Mouse (Mus musculus) heart, embryonic 13.5 days (tissue): ENCODE measurements around the gene Vps53. TPM values are rescaled to one million over a fixed set of nuclear protein-coding genes. Genes with fewer than 3 reads are reported as not detected.
A peak's percentile ranks its signal among the peaks of the same experiment; 100 is the strongest.

Experiments
- ATAC-seq: fragments of 200-750 bp; cut with Nextera tagmentation; 2 replicates; pipeline ENCODE4 v1.8.0; 2017; ENCODE audit warnings: moderate TSS enrichment; ENCODE audit not compliant: insufficient number of reproducible peaks, low FRiP score, low TSS enrichment; ENCODE audit errors: extremely low read depth
- H3K27ac ChIP-seq: fragments of 300-500 bp; sonication (generic); replicated peaks from 2 replicates; pipeline ENCODE4 v1.5.1; 2015; ENCODE audit warnings: moderate library complexity, mild to moderate bottlenecking, inconsistent platforms
- H3K27me3 ChIP-seq: fragments of 300-500 bp; sonication (generic); replicated peaks from 2 replicates; pipeline ENCODE4 v1.6.1; 2015; ENCODE audit warnings: mild to moderate bottlenecking, inconsistent platforms
- H3K36me3 ChIP-seq: fragments of 300-500 bp; sonication (generic); 2 replicates; pipeline ENCODE4 v1.6.1; 2015; ENCODE audit warnings: mild to moderate bottlenecking, inconsistent platforms
- H3K4me1 ChIP-seq: fragments of 300-500 bp; sonication (generic); 2 replicates; pipeline ENCODE4 v1.6.1; 2015; ENCODE audit warnings: inconsistent platforms
- H3K4me2 ChIP-seq: fragments of 300-500 bp; sonication (generic); 2 replicates; pipeline ENCODE4 v1.6.1; 2015; ENCODE audit warnings: inconsistent platforms, mild to moderate bottlenecking, moderate library complexity
- H3K4me3 ChIP-seq: fragments of 300-500 bp; sonication (generic); 2 replicates; pipeline ENCODE4 v1.5.1; 2015; ENCODE audit warnings: moderate library complexity, mild to moderate bottlenecking, inconsistent platforms
- H3K9ac ChIP-seq: fragments of 300-500 bp; sonication (generic); 2 replicates; pipeline ENCODE4 v1.6.1; 2015; ENCODE audit warnings: inconsistent platforms, mild to moderate bottlenecking, moderate library complexity
- H3K9me3 ChIP-seq: fragments of 300-500 bp; sonication (generic); 2 replicates; pipeline ENCODE4 v1.6.1; 2016; ENCODE audit warnings: inconsistent platforms
- WGBS: fragments of 180-500 bp; shearing (Covaris S2); methylation state at CpG from one replicate; pipeline ENCODE4 v1.1.7; 2015; ENCODE audit warnings: mixed read lengths; 5-methylcytosine and 5-hydroxymethylcytosine counted together
- polyA plus RNA-seq: library from polyadenylated mRNA; unstranded; fragments of >200 nt; fragmentation: Nextera tagmentation; extraction: Ambion mirVana; gene quantifications from 2 replicates; pipeline ENCODE4 v1.2.1, GENCODE M21; 2015

Vps53 gene
- polyA plus RNA-seq, 1 experiment from 2014 or later: 31.8 TPM

DNA sequence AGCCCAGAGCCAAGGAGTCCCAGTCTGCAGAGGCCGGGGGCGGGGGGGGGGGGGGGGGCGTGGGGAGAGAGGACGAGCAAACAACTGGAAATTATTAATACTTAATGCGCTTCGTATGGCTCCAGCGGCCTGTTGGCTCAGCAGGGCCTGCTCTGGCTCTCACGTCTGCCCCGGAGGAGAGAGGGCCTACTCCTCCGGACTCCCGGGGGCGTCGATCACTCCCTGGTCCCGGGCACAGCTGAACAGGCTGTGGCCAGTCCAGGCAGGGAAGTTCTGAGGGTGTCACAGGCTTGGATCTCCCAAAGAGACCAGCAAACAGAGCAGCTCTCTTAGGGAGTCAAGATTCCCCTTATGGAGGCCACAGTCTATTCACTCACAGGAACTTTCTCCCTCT is 151.4 kb downstream of the Vps53 start:
- Histone ChIP-seq H3K27ac (no peak overlapping the region), H3K4me1 (peaks cover 24% of the 10 kb centered on the region), H3K36me3 (0 out of 2 replicates have a peak, but pooled peaks cover 3% of the 10 kb centered on the region), H3K27me3 (peaks cover 25% of the 10 kb centered on the region), H3K9ac (peak overlapping the region; percentile 87), H3K4me3 (peak overlapping the region; percentile 85), H3K4me2 (peak overlapping the region; percentile 94), H3K9me3 (no peaks in the 10 kb centered on the region)
- ATAC-seq: no peak
- 6% methylated on average over 10 of the region's 14 CpGs for WGBS

DNA sequence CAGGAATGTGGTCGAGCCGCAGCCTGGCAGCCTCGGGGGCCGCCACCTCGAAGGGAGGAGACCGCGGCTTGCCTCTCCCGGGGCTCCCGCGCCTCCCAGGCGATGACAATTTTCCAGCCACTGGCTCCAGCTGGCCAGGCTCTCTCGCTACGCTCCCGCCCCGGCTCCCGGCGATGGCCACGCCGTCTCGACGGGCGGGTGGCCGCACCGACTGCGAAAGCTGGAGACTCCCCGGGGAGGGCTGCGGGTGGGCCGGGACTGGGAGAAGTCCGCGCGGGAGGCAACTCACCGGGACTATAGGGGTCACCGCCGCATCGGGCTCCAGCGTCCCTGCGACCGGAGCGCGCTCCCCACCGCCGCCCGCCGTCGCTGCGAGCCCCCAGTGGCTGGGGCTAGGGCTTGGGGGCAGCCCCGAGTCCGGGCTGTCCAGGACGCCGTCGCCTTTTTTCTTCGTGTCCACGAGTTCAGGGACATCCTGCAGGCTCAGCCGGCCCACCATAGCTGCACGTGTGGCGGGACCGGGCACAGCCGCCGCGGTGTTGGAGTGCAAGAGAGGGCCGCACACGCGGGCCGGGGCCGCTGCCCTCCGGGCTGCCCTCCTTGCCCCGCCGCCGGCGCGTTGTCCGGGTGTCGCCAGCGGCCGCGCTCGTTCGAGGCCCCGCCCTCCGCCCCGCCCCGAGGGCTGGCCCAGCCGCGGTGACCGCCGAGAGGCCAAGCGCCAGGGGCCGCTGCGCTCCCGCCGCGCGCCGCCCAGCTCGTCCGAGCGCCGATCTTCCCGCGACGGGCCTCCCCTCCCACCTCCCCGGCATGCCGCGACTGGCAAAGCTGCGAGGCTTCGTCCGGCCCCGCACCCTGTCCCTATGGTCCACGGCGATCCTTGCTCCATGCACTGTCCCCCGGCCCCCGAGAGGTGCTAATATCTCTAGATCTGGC is 152.0 kb downstream of the Vps53 start, which contains the start of gene Rflnb:
Gene Rflnb, minus strand, starts transcription at position 644 of the 933 bp plus-strand sequence.
- Histone ChIP-seq H3K4me1 (peaks cover 24% of the 10 kb centered on the region), H3K4me3 (peak within 1 kb of the TSS; percentile 85), H3K4me2 (peak within 1 kb of the TSS; percentile 94), H3K9ac (peak within 1 kb of the TSS; percentile 87), H3K9me3 (no peaks in the 10 kb centered on the region), H3K27ac (peak within 1 kb of the TSS; percentile 53), H3K36me3 (peaks cover 3% of the 10 kb centered on the region; the same call in 1 of the 2 replicates), H3K27me3 (peaks cover 25% of the 10 kb centered on the region)
- peak; percentile 76 for ATAC-seq
- WGBS: under 1% methylated on average over 97 of the region's 112 CpGs

DNA sequence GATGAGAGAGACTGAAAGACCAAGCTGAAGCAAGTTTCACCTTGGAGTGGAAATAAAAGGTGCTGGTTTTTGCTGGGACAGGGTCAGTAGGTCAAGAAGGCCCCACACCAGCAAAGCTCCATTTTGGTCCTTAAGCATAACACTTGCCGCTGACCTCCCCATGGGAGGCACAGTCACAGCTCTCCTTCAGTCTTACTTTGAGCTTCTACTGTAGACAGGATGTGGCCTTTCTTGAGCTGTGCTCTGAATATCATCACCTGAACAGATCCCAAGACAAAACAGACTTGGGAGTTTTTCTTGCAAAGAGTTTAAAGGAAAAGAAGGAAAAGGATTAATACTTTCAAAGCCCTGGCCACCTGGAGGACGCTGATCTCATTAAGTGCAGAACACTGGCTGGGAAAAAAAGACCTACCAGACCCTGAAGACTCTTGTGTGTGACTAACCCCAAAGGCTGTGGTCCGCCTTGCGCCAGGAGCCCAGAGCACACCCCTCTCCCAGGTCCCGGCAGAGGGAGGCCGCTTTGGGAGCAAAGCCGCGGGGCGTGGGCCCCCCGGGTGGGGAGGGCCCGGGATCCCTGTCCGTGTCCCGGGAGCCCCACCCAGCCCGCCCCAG is 152.8 kb downstream of the Vps53 start:
- Histone ChIP-seq H3K9ac (peak overlapping the region; percentile 87), H3K27me3 (peaks cover 25% of the 10 kb centered on the region), H3K4me2 (peak overlapping the region; percentile 94), H3K9me3 (no peaks in the 10 kb centered on the region), H3K4me1 (peaks cover 24% of the 10 kb centered on the region), H3K27ac (peak overlapping the region; percentile 53; the same call in 1 of the 2 replicates), H3K4me3 (peak overlapping the region; percentile 85), H3K36me3 (peaks cover 7% of the 10 kb centered on the region)
- no peak for ATAC-seq
- 9% methylated on average over 13 of the region's 14 CpGs for WGBS

DNA sequence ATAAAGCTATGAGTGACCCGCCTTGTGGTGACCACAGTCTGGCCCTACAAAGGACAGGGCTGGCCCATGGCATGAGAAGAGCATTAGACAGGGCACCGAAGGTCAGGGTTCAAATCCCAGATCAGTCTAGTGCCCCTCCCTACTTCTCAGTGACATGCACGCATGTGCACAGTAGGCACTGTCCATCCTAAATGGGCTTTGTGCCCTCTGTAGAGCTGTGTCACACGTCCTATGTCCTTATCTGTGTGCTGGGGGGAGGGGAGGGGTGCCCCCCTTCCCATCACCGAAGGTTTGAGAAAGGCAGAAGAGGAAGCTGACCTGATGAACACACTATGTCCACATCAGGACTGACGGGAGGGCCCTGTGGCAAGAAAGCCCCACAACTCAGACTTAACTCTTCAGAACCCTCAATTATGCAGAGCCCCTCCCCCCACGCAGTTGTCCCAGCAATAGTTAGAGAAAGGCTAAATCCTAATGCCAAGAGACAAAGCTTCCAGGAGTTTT is 154.3 kb downstream of the Vps53 start:
- H3K27ac ChIP-seq: no peak overlapping the region
- no peak for ATAC-seq
- H3K4me2 ChIP-seq: no peak overlapping the region
- H3K36me3 ChIP-seq: peaks cover 7% of the 10 kb centered on the region
- peaks cover 22% of the 10 kb centered on the region for H3K27me3 ChIP-seq
- 60% methylated on average over 7 of the region's 7 CpGs for WGBS
- H3K4me3 ChIP-seq: no peak overlapping the region
- no peak overlapping the region for H3K9ac ChIP-seq
- H3K4me1 ChIP-seq: peaks cover 24% of the 10 kb centered on the region
- no peaks in the 10 kb centered on the region for H3K9me3 ChIP-seq

DNA sequence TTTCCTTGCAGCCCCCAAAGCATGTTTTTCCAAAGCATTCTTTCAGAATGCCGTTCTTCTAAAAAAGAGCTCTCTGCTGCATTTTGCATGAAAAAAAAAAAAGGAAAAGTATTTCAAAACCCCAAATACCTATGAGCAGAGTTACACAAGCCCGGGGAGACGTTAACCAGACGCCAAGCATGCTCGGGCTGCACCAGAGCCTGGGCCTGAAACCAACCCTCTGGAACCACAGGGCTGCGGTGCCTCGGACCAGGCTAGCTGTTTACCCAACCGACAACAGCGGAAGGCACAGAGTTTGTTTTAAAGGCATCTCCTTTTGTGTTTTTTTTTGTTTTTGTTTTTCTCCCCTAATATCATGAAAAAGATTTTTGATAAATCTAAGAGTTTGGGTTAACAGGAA is 158.5 kb downstream of the Vps53 start:
- Histone ChIP-seq H3K27me3 (peaks cover 9% of the 10 kb centered on the region), H3K9me3 (no peaks in the 10 kb centered on the region), H3K9ac (no peak overlapping the region), H3K36me3 (peaks cover 10% of the 10 kb centered on the region), H3K27ac (no peak overlapping the region), H3K4me2 (no peak overlapping the region), H3K4me3 (no peak overlapping the region), H3K4me1 (peaks cover 6% of the 10 kb centered on the region)
- no peak for ATAC-seq
- 63% methylated on average over 9 of the region's 9 CpGs for WGBS

DNA sequence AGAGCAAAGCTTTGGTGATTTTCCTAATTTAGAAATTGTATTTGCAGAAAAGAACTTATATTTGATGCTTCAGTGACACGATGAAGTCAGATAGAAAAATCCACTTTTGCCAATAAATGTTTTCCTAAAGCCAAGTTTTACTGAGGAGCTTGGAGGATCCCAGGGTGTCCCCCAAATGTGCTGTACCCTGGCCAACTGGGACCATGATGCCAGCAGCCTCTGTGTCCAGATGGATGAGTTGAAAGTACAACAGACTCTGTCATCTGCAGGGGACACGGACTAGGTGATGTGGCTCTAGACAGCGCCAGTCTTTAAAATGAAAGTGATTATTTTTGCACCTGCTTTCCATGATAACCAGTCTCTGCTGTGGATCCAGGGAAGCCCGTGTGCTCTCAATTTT is 159.6 kb downstream of the Vps53 start:
- Histone ChIP-seq H3K4me3 (no peak overlapping the region), H3K9me3 (no peaks in the 10 kb centered on the region), H3K4me1 (peaks cover under 1% of the 10 kb centered on the region; the same call in 1 of the 2 replicates), H3K27ac (no peak overlapping the region), H3K36me3 (peaks cover 10% of the 10 kb centered on the region), H3K4me2 (no peak overlapping the region), H3K9ac (no peak overlapping the region), H3K27me3 (0 out of 2 replicates have a peak, but pooled peaks cover under 1% of the 10 kb centered on the region)
- ATAC-seq: no peak
- 73% methylated on average over 4 of the region's 4 CpGs for WGBS

DNA sequence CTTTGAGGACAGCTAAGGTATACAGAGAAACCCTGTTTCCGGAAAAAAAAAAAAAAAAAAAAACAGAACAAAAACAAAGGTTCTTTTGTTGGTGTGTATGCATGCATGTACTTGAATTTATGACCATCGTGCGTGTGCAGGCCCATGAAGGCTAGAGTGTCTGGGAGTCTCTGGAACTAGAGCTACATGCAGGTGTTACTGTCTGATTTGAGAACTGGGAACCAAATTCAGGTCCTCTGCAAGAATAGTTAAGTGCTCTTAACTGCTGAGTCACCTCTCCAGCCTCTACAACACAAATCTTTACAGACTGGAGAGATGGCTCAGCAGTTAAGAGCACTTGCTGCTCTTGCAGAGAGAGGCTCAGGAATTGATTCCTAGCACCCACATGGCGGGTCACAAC is 163.6 kb downstream of the Vps53 start:
- no peak overlapping the region for H3K9ac ChIP-seq
- H3K36me3 ChIP-seq: 0 out of 2 replicates have a peak, but pooled peaks cover 3% of the 10 kb centered on the region
- no peaks in the 10 kb centered on the region for H3K27me3 ChIP-seq
- H3K4me3 ChIP-seq: no peak overlapping the region
- WGBS: 81% methylated on average over 4 of the region's 4 CpGs
- no peaks in the 10 kb centered on the region for H3K4me1 ChIP-seq
- H3K27ac ChIP-seq: no peak overlapping the region
- no peak overlapping the region for H3K4me2 ChIP-seq
- no peak for ATAC-seq
- no peaks in the 10 kb centered on the region for H3K9me3 ChIP-seq

DNA sequence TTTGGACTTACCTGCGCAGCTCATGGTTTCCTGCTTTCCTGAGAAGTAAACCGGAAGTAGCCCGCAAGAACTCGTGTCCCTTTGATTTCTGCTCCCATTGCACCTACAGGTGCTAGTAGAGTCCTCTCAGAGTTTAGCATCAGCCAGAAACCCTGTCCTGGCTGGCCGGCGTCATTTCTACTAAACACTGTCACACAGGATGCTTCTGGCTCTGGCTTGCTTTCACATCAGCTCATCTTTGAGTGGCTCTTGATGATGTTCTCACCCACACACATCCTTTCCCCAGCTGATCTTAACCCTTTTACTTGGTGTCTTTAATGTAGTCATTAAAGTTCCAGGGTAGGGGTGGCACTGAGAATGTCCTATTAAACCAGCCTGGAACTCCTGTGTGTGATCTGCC is 164.2 kb downstream of the Vps53 start:
- WGBS: 80% methylated on average over 6 of the region's 6 CpGs
- no peak for ATAC-seq
- Histone ChIP-seq H3K36me3 (0 out of 2 replicates have a peak, but pooled peaks cover 3% of the 10 kb centered on the region), H3K4me3 (no peak overlapping the region), H3K4me2 (no peak overlapping the region), H3K9me3 (no peaks in the 10 kb centered on the region), H3K27ac (no peak overlapping the region), H3K27me3 (no peaks in the 10 kb centered on the region), H3K9ac (no peak overlapping the region), H3K4me1 (no peaks in the 10 kb centered on the region)

DNA sequence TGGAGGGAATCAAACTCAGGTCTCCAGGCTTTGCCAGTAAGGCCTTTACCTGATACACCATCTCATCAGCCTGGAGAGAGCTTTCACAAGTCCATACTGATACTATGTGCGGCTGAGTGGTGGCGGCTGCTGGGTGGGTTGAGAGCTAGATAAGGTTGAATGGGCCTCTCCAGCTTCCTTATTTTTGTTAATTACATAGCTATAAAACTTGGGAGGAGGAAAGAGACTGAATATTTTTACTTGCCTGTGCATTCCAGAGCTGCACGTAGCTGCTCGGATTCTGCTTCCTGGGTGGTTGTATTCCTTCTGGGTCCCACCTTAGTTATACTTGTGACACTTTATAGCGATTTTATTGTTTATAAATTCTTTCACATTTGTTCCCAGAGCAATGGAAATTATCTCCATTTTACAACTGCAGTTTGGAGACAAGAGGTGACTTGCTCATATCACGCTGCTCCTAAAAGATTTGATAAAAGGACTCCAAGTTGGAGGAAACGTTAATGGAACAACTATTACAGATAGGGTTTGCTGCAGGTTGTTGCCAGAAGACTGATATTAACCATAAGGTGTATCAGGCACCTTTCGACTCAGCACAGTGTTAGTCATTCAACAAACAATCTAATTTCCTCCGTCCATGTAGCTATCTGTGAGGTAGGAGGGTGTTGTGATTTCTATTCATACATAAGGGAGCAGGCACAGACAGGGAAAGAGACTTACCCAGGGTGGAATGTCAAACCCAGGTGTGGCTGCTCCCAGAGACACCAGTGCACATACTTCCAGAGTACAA is 168.4 kb downstream of the Vps53 start:
- no peak overlapping the region for H3K4me3 ChIP-seq
- H3K27me3 ChIP-seq: no peaks in the 10 kb centered on the region
- H3K9ac ChIP-seq: no peak overlapping the region
- H3K36me3 ChIP-seq: no peaks in the 10 kb centered on the region
- 56% methylated on average over 9 of the region's 9 CpGs for WGBS
- H3K4me2 ChIP-seq: no peak overlapping the region
- ATAC-seq: no peak
- no peaks in the 10 kb centered on the region for H3K4me1 ChIP-seq
- no peak overlapping the region for H3K27ac ChIP-seq
- H3K9me3 ChIP-seq: no peaks in the 10 kb centered on the region

DNA sequence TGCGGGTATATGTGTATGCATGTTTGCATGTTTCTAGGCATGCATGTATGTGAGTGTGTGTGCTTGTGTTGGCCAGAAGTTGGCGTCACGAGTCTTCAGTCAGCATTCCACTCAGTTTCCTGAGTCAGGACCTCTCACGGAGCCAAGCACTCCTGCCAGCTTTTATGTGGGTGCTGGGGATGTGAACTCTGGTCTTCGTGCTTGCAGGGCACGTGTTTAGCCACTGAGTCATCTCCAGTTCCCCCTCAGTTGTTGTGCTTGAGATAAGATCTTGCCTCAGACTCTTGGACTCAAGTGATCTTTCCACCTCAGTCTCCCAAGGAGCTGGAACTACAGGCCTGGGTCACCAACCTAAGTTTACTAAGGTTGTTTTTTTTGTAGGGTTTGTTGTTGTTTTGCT is 170.3 kb downstream of the Vps53 start:
- ATAC-seq: no peak
- no peaks in the 10 kb centered on the region for H3K9me3 ChIP-seq
- H3K4me2 ChIP-seq: no peak overlapping the region
- H3K27ac ChIP-seq: no peak overlapping the region
- H3K27me3 ChIP-seq: no peaks in the 10 kb centered on the region
- no peak overlapping the region for H3K9ac ChIP-seq
- no peaks in the 10 kb centered on the region for H3K36me3 ChIP-seq
- 71% methylated on average over 6 of the region's 6 CpGs for WGBS
- H3K4me1 ChIP-seq: no peaks in the 10 kb centered on the region
- no peak overlapping the region for H3K4me3 ChIP-seq

DNA sequence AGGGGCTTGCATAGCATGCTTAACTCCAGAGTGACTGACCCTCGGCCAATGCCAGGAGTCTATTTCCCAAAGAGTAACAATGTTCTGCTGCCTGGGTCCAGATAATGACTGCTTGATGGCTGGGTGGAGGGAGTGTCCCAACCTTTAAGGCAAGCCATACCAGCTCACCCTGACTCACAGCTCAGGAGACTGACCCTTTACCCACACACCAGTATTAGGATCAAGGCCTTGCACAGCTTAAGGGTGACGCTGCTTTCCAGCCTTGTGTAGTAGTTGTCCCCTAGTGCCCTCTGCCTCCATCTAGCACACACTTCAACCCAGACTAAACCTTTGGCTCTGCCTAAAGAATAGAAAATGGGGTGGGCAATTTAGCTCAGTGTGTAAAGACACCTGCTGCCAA is 171.3 kb downstream of the Vps53 start:
- 88% methylated on average over 2 of the region's 2 CpGs for WGBS
- 0 out of 2 replicates have a peak, but pooled peaks cover 3% of the 10 kb centered on the region for H3K27me3 ChIP-seq

More for the DNA sequence above, 171.3 kb downstream of the Vps53 start:
- H3K4me3 ChIP-seq: no peak overlapping the region
- no peaks in the 10 kb centered on the region for H3K9me3 ChIP-seq
- no peaks in the 10 kb centered on the region for H3K36me3 ChIP-seq
- H3K4me1 ChIP-seq: no peaks in the 10 kb centered on the region
- no peak for ATAC-seq
- no peak overlapping the region for H3K27ac ChIP-seq
- no peak overlapping the region for H3K4me2 ChIP-seq
- no peak overlapping the region for H3K9ac ChIP-seq
